Mouse (Mus musculus): ENCODE results near the gene Palm2.

Gene Palm2

GRCm38 (mm10) chr4:57624819-57625218, 190.8 kb downstream of the Palm2 start:
- DNase-seq, result no peak

- no peak for DNase-seq
Measured at GRCm38 (mm10) chr4:57625306-57625705, 191.3 kb downstream of the Palm2 start.

- DNase-seq, result no peak
Measured at GRCm38 (mm10) chr4:57625756-57626155, 191.7 kb downstream of the Palm2 start.

- DNase-seq, result no peak
Measured at GRCm38 (mm10) chr4:57626921-57627320, 192.9 kb downstream of the Palm2 start.

- DNase-seq, result no peak
Measured at GRCm38 (mm10) chr4:57632386-57632785, 198.3 kb downstream of the Palm2 start.

- DNase-seq, result no peak
Measured at GRCm38 (mm10) chr4:57633052-57633451, 199.0 kb downstream of the Palm2 start.

- DNase-seq, result no peak
Measured at GRCm38 (mm10) chr4:57634956-57635355, 200.9 kb downstream of the Palm2 start.

GRCm38 (mm10) chr4:57636782-57637482, 202.9 kb downstream of the Palm2 start:
- DNase-seq, result no peak

- DNase-seq, result no peak
Measured at GRCm38 (mm10) chr4:57637636-57638386, 203.8 kb downstream of the Palm2 start.

GRCm38 (mm10) chr4:57638941-57639340, 204.9 kb downstream of the Palm2 start:
- DNase-seq, result no peak

GRCm38 (mm10) chr4:57640222-57640621, 206.2 kb downstream of the Palm2 start:
- no peak for DNase-seq

GRCm38 (mm10) chr4:57640971-57641370, 206.9 kb downstream of the Palm2 start:
- DNase-seq, result no peak

- DNase-seq, result no peak
Measured at GRCm38 (mm10) chr4:57650994-57651393, 216.9 kb downstream of the Palm2 start.

GRCm38 (mm10) chr4:57651547-57651946, 217.5 kb downstream of the Palm2 start:
- DNase-seq, result no peak

- DNase-seq, result no peak
Measured at GRCm38 (mm10) chr4:57652185-57652904, 218.3 kb downstream of the Palm2 start.

GRCm38 (mm10) chr4:57655966-57656365, 221.9 kb downstream of the Palm2 start:
- DNase-seq, result no peak

- no peak for DNase-seq
Measured at GRCm38 (mm10) chr4:57656388-57656787, 222.3 kb downstream of the Palm2 start.

GRCm38 (mm10) chr4:57656861-57657260, 222.8 kb downstream of the Palm2 start:
- no peak for DNase-seq

GRCm38 (mm10) chr4:57660470-57660869, 226.4 kb downstream of the Palm2 start:
- DNase-seq, result no peak

GRCm38 (mm10) chr4:57666101-57666500, 232.1 kb downstream of the Palm2 start:
- DNase-seq, result no peak

GRCm38 (mm10) chr4:57670813-57671469, 236.9 kb downstream of the Palm2 start:
- DNase-seq, result no peak

GRCm38 (mm10) chr4:57672541-57672940, 238.5 kb downstream of the Palm2 start:
- DNase-seq, result no peak

All from lung, adult 18-20 months (tissue).